Mouse (Mus musculus) liver, embryonic 16.5 days (tissue): ENCODE measurements around the gene Pax2. TPM values are rescaled to one million over a fixed set of nuclear protein-coding genes. Genes with fewer than 3 reads are reported as not detected.

Experiments used
- ATAC-seq: fragments of 200-750 bp; cut with Nextera tagmentation; 2 replicates; pipeline ENCODE4 v1.8.0; 2017; ENCODE audit warnings: low read depth, mild to moderate bottlenecking, moderate number of reproducible peaks, moderate library complexity
- H3K27ac ChIP-seq: fragments of 300-500 bp; sonication (generic); 2 replicates; pipeline ENCODE4 v1.5.1; 2014; ENCODE audit warnings: mild to moderate bottlenecking, low read length
- H3K27me3 ChIP-seq: fragments of 300-500 bp; sonication (generic); 2 replicates; pipeline ENCODE4 v1.6.1; 2014; ENCODE audit warnings: low read depth, low read length, mixed read lengths; ENCODE audit not compliant: control insufficient read depth, insufficient read depth
- H3K36me3 ChIP-seq: fragments of 300-500 bp; sonication (generic); 2 replicates; pipeline ENCODE4 v1.6.1; 2014; ENCODE audit warnings: mild to moderate bottlenecking; ENCODE audit not compliant: control insufficient read depth, insufficient read depth
- H3K4me1 ChIP-seq: fragments of 300-500 bp; sonication (generic); 2 replicates; pipeline ENCODE4 v1.6.1; 2014; ENCODE audit warnings: low read depth, low read length, mixed read lengths; ENCODE audit not compliant: control insufficient read depth
- H3K4me2 ChIP-seq: fragments of 300-500 bp; sonication (generic); 2 replicates; pipeline ENCODE4 v1.6.1; 2014; ENCODE audit warnings: low read depth, low read length, mixed read lengths
- H3K4me3 ChIP-seq: fragments of 300-500 bp; sonication (generic); 2 replicates; pipeline ENCODE4 v1.5.1; 2014; ENCODE audit warnings: low read depth, mild to moderate bottlenecking, low read length
- H3K9ac ChIP-seq: fragments of 300-500 bp; sonication (generic); 2 replicates; pipeline ENCODE4 v1.6.1; 2014; ENCODE audit warnings: low read depth, low read length
- H3K9me3 ChIP-seq: fragments of 300-500 bp; sonication (generic); replicated peaks from 2 replicates; pipeline ENCODE4 v1.6.1; 2016; ENCODE audit warnings: low read length; ENCODE audit not compliant: control insufficient read depth
- WGBS: fragments of 180-500 bp; shearing (Covaris S2); extraction: QIAGEN DNeasy Blood & Tissue Kit; methylation state at CpG from one replicate; pipeline ENCODE4 v1.1.7; 2014; ENCODE audit not compliant: insufficient replicate concordance; 5-methylcytosine and 5-hydroxymethylcytosine counted together
- microRNA-seq: library from miRNA; unstranded; fragments of <30 nt; microRNA quantifications from one replicate; pipeline ENCODE4, GENCODE M21; 2016
- polyA plus RNA-seq: library from polyadenylated mRNA; unstranded; fragments of >200 nt; fragmentation: Nextera tagmentation; extraction: Ambion mirVana; gene quantifications from 2 replicates; pipeline ENCODE4 v1.2.1, GENCODE M21; 2015

The Pax2 gene
- polyA plus RNA-seq, 1 experiment from 2014 or later = not detected

- WGBS = 64% methylated on average over 7 of the region's 7 CpGs
Measured at GRCm38 (mm10) chr19:44876529-44876928, 120.7 kb downstream of the Pax2 start.

DNA sequence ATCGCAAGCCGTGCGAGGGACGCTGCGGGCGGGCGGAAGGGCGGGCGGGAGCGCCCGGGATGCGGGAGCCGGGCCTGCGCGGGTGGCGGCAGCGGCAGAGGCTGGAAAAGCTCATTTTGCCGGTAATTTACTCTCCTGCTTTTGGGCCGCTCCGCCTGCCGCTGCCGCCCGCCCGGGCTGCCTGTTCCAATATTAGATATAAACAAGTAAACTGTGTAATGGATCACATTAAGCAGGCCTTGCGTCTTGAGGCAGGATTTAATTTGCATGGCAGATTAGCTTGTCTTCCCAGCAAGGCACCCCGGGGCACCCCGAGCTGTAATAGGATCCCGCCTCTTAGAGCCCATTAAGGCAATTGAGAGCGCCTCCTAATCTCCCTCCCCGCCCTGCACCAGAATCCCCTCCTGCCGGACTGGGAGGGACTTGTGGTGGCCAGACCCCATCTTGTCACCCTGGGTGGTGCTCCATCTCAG lies 126.7 kb downstream of the Pax2 start:
- H3K4me3 ChIP-seq = peak overlapping the region; percentile 15
- no peak overlapping the region for H3K27ac ChIP-seq
- H3K4me2 ChIP-seq = no peak overlapping the region
- no peaks in the 10 kb centered on the region for H3K4me1 ChIP-seq
- no peaks in the 10 kb centered on the region for H3K36me3 ChIP-seq
- WGBS = 4% methylated on average over 31 of the region's 31 CpGs
- peaks cover 42% of the 10 kb centered on the region for H3K27me3 ChIP-seq
- no peak overlapping the region for H3K9ac ChIP-seq
- no peak for ATAC-seq
- H3K9me3 ChIP-seq = no peaks in the 10 kb centered on the region

More at GRCm38 (mm10) chr19:44876529-44876928, 120.7 kb downstream of the Pax2 start:
- no peak overlapping the region for H3K4me2 ChIP-seq
- no peak overlapping the region for H3K4me3 ChIP-seq
- ATAC-seq = no peak
- H3K36me3 ChIP-seq = no peaks in the 10 kb centered on the region
- H3K9ac ChIP-seq = no peak overlapping the region
- H3K4me1 ChIP-seq = no peaks in the 10 kb centered on the region
- peaks cover 9% of the 10 kb centered on the region for H3K27me3 ChIP-seq
- H3K27ac ChIP-seq = no peak overlapping the region
- H3K9me3 ChIP-seq = no peaks in the 10 kb centered on the region

DNA sequence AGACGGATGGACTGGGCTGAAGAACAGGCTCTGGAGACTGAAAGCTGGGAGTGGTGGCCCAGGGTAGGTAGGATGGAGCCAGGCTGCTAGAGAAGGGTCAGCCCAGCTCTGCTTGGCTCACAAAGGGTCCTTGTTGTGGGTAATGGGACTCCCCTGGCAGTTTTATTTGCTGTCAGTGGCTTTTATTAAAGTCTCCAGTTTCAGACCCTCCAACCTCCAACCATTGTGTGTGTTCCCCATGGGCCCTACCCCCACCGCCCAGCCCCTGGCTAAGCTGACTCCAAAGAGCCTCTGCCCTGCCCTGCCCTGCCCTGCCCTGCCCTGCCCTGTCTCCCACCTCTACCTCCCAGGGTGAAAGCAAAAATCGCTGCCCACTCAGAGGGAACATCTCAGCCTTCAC lies 128.5 kb downstream of the Pax2 start:
- ATAC-seq = no peak
- Histone ChIP-seq H3K4me1 (no peaks in the 10 kb centered on the region), H3K9ac (no peak overlapping the region), H3K9me3 (no peaks in the 10 kb centered on the region), H3K36me3 (no peaks in the 10 kb centered on the region), H3K4me2 (no peak overlapping the region), H3K27me3 (peaks cover 48% of the 10 kb centered on the region), H3K27ac (no peak overlapping the region), H3K4me3 (no peak overlapping the region)
- WGBS = 36% methylated on average over 3 of the region's 3 CpGs

DNA sequence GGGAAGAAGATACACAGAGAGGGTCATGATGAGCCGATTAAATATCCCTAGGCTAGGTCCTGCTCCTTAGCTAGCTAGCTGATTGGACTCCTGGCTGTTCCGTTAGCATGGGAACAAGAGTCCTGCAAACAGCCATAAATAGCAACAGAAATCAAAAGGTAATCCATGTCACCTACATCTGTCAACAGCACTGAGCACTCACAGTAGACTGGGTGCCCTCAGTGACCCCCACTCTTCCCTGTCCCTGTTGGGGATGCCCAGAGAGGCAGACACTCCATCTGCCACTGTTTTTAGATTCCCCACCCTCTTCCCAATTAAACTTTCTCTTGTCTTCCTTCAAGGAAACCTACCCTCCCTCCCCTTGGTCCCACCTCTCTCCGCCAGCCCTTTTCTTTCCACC lies 130.6 kb downstream of the Pax2 start:
- peaks cover 40% of the 10 kb centered on the region for H3K27me3 ChIP-seq
- H3K4me3 ChIP-seq = no peak overlapping the region
- no peaks in the 10 kb centered on the region for H3K36me3 ChIP-seq
- WGBS = 32% methylated on average over 3 of the region's 3 CpGs
- H3K9me3 ChIP-seq = no peaks in the 10 kb centered on the region
- H3K27ac ChIP-seq = no peak overlapping the region
- no peak for ATAC-seq
- H3K9ac ChIP-seq = no peak overlapping the region
- H3K4me1 ChIP-seq = no peaks in the 10 kb centered on the region
- no peak overlapping the region for H3K4me2 ChIP-seq

Small RNA genes within 50 kb of the gene (microRNA-seq; reads per million reads assigned to microRNA genes)
- gene Mir6405 = not detected

Other genes with a start within 250 kb of the Pax2 start
- 0.32 and 0.51 TPM in 2 replicates for gene Sec31b, start 210.2 kb upstream of the Pax2 start, polyA plus RNA-seq
- gene Gm20538, start 203.2 kb upstream of the Pax2 start, polyA plus RNA-seq = not detected in 2 replicates
- gene Ndufb8, start 200.6 kb upstream of the Pax2 start, polyA plus RNA-seq = 282 and 291 TPM in 2 replicates
- gene Hif1an, start 193.2 kb upstream of the Pax2 start, polyA plus RNA-seq = 11.2 and 11.3 TPM in 2 replicates
- gene Slf2, start 175.1 kb downstream of the Pax2 start, polyA plus RNA-seq = 11.9 and 12.2 TPM in 2 replicates
- 5.4 and 8.0 TPM in 2 replicates for gene Sema4g, start 233.1 kb downstream of the Pax2 start, polyA plus RNA-seq
- 12.0 and 13.4 TPM in 2 replicates for gene Twnk, start 249.6 kb downstream of the Pax2 start, polyA plus RNA-seq